Mouse (Mus musculus): ENCODE data around the gene Mrpl10.

The Mrpl10 gene

DNA sequence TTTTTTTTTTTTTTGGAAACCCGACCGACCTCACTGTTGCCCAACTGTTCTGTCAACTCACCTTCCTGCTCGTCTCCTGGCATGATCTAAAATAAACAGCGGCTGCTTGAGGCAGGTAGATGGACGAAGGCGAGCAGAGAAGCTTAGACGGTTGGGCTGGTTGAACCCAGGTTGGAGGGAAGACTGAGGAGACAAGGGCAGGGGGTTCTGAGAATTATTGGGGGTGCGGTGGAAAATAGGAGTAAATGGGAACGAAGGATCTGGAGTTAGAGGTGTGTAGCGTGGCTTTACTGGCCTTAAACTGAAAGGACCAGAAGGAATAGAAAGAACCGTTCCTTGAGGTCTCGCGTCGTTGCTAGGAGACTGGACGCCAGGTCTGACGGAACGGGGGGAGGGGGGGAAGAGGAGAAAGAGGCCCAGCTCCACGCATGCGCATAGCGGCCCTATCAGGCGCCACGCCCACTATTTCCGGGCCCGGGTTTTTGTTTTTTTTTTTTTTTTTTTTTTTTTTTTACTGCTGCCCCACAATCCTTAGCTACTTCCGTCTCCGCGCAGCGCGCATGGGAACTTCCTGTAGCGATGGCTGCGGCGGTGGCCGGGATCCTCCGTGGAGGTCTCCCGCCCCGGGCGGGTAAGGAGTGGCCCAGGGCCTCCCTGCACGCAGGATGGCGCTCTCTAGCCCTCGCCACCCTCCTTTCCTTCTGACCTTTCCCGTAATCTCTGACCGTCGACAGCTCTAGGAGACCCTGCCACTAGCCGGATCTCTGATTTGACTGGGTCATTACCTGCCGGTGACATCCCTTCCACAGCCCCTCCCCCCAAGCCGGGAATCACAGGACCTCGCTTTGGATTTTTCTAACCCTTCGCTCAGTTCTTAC, at the start of gene Mrpl10, which contains the start of gene Lrrc46:
Mrpl10 (plus strand) TSS at position 539 of the 878 bp plus-strand sequence.
Lrrc46 (minus strand) TSS at position 386 of the 878 bp plus-strand sequence.
- DNase-seq, result peak; percentile 83

- no peak for DNase-seq
Observed at GRCm38 (mm10) chr11:96992722-96993311, 48.5 kb upstream of the Mrpl10 start.

DNA sequence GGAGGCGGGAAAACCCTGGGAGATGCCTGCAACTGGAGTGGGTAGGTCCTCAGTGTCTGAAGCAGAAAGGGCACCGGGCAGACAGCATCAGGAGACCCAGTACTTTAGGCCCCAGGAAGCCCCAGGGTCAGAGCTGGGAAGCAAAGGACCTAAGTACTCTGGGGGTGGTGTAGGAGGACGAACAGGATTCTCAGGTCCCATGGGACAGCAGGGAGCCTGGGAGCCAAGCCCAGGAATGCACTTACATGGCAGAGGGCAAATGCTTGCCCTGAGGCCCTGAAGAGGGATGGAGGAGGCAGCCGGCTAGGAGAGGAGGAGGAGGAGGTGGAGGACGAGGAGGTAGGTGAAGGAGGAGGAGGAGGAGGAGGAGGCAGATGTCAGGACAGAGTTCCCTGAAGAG, 46.3 kb upstream of the Mrpl10 start:
- no peak for DNase-seq

GRCm38 (mm10) chr11:96995836-96996772, 45.3 kb upstream of the Mrpl10 start:
- no peak for DNase-seq

GRCm38 (mm10) chr11:96996773-96997379, 44.5 kb upstream of the Mrpl10 start:
- no peak for DNase-seq

DNA sequence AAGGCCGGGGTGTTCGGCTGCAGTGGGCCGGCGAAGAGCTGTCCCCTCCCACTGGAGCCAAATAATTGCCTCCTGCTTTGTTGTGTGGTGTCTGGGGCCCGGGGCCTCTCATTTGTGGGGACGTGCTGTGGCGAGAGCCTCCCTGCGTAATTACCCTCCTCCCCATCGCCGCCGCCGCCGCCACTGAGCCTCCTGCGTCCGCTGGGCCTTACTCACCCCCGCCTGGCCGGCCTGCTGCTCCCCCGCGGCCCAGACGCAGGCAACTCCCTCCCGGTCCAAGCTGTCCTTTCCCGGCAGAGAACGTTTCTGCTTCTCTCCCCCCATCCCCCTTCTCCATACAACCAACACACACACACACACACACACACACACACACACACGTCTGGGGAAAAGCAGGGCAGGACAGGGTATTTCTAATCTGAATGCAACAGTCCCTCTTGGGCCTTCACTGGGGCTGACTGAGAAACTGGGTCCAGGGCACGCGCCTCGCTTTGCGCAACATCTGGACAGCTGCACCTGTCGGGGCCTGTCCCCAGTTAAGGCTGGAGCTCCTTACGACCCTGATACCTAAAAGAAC, 43.9 kb upstream of the Mrpl10 start:
- peak; percentile 48 for DNase-seq

DNA sequence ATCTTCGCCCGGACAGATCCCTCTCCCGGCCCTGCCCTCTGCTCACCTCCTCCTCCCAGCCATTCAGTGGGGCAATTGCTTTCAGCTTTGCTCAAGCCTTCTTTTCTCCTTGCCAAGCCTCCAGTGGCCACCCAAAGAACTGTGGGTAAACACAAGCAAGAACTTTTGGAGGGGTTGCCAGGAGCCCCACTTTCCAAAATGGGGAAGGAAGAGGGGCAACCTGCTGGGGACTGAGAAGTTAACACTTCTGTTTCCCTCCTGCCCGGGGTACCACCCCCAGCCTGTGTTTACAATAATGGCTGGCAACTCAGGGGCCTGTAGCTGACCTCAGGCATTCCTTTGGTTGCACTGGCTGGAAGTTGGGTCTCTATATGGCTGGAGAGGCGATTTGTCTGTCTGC, 38.2 kb upstream of the Mrpl10 start:
- DNase-seq, result no peak

GRCm38 (mm10) chr11:97007093-97007794, 34.1 kb upstream of the Mrpl10 start:
- DNase-seq, result no peak

DNA sequence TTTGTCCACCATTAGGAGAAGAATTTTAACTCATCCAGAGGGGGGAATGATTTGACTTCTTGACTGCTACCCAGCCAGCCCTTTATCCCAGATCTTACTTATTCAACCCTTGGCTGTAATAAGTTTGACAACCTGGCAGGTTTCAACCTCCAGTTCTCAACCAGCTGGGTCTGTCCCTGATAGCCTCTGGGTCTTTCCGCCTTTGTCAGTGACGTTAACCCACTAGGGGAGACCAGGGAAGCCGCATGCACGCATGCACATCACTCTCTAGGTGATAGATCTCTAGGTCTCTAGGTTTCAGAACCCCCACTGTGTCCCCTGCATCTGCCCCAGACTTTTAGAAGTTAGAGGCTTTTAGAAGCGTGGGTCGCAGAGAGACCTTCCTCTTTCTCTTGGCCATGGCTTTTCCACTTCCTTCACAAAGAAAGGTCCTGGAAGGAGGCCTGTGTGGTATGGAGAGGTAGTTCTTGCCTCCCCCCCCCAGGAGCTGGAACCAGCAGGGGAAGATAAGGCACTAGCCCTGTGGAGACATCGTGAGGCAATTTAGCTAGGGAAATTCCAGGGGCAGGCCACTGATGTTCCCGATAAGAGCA, 32.1 kb upstream of the Mrpl10 start:
- DNase-seq, result no peak

DNA sequence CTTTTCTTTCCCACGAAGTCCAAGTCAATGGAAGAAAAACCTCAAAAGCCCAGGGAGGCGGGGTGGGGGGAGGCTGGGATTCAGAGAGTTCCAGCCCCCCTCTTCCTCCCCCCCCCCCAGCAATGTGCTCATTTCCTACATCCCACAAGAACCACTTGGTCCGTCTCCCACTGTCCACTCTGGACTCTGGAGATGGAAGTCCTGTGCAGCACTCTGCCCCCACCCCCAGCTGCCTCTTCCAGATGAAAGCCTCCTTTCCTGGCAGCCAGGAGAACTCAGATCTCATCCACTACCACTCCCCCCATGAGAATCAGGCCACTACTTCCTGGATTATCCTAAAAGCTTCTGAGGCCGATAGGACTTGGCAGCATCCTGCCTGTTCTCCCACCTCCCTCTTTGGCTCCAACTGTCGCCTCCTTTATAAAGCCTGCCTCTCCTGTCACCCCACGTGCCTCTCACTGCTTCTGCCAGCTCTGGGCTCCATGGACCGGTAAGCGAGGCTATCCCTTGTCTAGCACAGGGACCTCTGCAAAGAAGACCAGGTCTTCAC, 28.2 kb upstream of the Mrpl10 start, which contains the start of gene Sp6:
Sp6 (plus strand) TSS at position 274 of the 550 bp plus-strand sequence.
- no peak for DNase-seq

- no peak for DNase-seq
Observed at GRCm38 (mm10) chr11:97017696-97018582, 23.4 kb upstream of the Mrpl10 start.

- DNase-seq, result no peak
Observed at GRCm38 (mm10) chr11:97018583-97019344, 22.6 kb upstream of the Mrpl10 start.

- no peak for DNase-seq
Observed at GRCm38 (mm10) chr11:97019345-97019708, 22.0 kb upstream of the Mrpl10 start.

DNA sequence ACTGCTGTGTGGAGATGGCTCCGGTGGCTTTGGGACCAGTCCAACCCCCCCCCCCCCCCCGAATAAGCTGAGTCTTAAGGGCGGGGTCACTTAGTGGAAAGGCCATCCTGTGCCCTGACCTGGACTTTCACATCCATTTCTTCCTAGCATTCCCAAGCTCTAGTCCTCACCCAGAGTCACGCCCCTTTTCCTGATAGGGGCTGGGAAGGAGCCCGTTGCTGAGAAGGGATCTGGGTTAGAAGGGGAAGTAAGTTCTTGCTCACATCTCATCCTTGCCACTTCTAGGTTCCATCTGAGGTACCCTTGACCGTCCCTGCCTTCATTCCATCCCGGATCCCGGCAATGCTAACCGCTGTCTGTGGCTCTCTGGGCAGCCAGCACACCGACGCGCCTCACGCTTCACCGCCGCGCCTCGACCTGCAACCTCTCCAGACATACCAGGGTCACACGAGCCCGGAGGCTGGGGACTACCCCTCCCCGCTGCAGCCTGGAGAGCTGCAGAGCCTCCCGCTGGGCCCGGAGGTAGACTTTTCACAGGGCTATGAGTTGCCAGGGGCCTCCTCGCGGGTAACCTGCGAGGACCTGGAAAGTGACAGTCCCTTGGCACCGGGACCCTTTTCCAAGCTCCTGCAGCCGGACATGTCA, 20.1 kb upstream of the Mrpl10 start:
- no peak for DNase-seq

GRCm38 (mm10) chr11:97021873-97022484, 19.4 kb upstream of the Mrpl10 start:
- DNase-seq, result peak; percentile 74

GRCm38 (mm10) chr11:97024977-97025376, 16.4 kb upstream of the Mrpl10 start:
- DNase-seq, result no peak

GRCm38 (mm10) chr11:97025721-97026344, 15.5 kb upstream of the Mrpl10 start:
- peak; percentile 76 for DNase-seq

All from kidney, adult 11 months (tissue).